Mouse (Mus musculus) C2C12 (cell line): ENCODE results near the gene Tpbgl.

Experiments used
- CTCF ChIP-seq: IDR thresholded peaks from one replicate; pipeline ENCODE4 v1.5.1; 2011; ENCODE audit not compliant: control insufficient read depth, insufficient read depth, insufficient read length
- FOSL1 ChIP-seq: IDR thresholded peaks from one replicate; pipeline ENCODE4 v1.8.0; 2011; ENCODE audit warnings: mild to moderate bottlenecking, low read length; ENCODE audit not compliant: poor library complexity, insufficient read depth, severe bottlenecking
- MAX ChIP-seq: IDR thresholded peaks from one replicate; pipeline ENCODE4 v1.6.1; 2011; ENCODE audit warnings: mild to moderate bottlenecking, control low read depth

DNA sequence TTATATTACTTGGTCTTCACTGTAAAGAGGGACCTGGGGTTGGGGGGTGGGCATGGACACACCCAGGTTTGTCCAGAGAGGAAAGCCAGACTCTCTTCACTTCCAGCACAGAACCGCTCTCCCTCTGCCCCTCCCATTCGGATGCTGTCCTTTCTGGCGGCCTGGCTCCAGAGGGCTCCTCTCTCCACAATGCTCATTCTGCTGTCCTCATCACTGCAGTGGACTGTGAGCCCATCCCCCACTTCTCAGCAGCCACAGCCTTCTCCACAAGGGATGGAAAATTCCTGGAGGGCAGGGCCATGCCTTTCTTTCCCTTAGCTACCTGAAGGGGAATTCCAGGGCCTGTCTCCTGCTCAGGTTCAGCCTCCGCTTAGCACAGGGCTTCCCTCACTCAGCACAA, 41.9 kb upstream of the Tpbgl start:
- TF ChIP-seq CTCF: no peak
- no peak for TF ChIP-seq FOSL1
- TF ChIP-seq MAX: no peak
